20 mouse cellular contexts compared by ENCODE assay signal in the genomic region with DNA sequence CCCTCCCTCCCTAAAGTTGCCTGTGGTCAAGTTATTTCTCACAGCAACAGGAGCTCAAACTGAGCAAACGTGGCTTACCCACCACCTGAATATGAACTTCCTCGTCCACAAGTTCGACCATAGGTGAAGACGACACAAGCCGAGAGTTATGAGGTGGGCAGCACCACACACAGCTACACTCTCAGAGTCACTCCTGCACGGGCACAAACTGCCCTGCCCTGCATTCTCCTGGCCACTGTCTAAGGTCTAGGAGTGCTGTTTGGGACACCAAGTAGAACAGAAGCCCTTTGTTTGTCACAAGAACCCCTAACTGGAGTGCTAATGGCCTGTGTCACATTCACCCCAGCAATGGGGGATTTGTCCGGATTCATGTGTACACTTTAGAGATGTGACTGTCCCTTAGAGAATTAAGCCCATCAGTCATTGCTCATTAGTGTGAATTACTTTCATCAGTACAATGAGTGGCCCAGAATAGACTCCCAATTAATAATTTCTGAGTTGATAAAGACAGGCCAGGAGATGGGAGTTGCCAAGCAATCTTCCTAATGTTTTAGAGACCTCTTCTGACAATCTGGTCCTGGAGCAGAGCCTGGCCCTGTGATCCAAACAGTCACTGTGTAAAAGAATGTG.
"Had no signal": no experiment of that assay in that cellular context is flagged by ENCODE, and none has a peak within 500 bp of the region (broad histone marks: within the 10 kb centered on the region; RNA-seq: fewer than 3 reads in every experiment).

No protein-coding gene starts in this region.

- H3K9ac ChIP-seq: limb, embryonic 12.5 days; limb, embryonic 15.5 days; liver, embryonic 12.5 days; liver, embryonic 15.5 days; lung, embryonic 15.5 days; midbrain, embryonic 13.5 days; stomach, embryonic 15.5 days had no signal

- H3K4me1 ChIP-seq: liver, embryonic 15.5 days had no signal

- ATAC-seq: liver, embryonic 12.5 days; midbrain, embryonic 13.5 days; midbrain, embryonic 16.5 days had no signal

- H3K4me2 ChIP-seq: limb, embryonic 12.5 days; limb, embryonic 15.5 days; liver, embryonic 12.5 days; liver, embryonic 15.5 days; lung, embryonic 15.5 days; midbrain, embryonic 13.5 days; stomach, embryonic 15.5 days had no signal

- H3K36me3 ChIP-seq: limb, embryonic 12.5 days; limb, embryonic 15.5 days; liver, embryonic 12.5 days; liver, embryonic 15.5 days; lung, embryonic 15.5 days; midbrain, embryonic 10.5 days; midbrain, embryonic 13.5 days; stomach, embryonic 15.5 days had no signal

- DNase-seq: kidney, adult 9 months; kidney, postnatal 14 days; kidney, postnatal 4 days; lung, adult 18-20 months; lung, postnatal 10 days; lung, postnatal 36 days; right cerebral cortex, postnatal 25 days; spleen, adult 18-20 months; thymus, postnatal 25 days had no signal

- H3K9me3 ChIP-seq: limb, embryonic 12.5 days; limb, embryonic 15.5 days; liver, embryonic 12.5 days; liver, embryonic 15.5 days; lung, embryonic 15.5 days; megakaryocyte, embryonic 14.5 days; midbrain, embryonic 10.5 days; midbrain, embryonic 13.5 days; stomach, embryonic 15.5 days had no signal

- H3K27ac ChIP-seq: limb, embryonic 12.5 days; limb, embryonic 15.5 days; liver, embryonic 12.5 days; liver, embryonic 15.5 days; lung, embryonic 15.5 days; midbrain, embryonic 10.5 days; midbrain, embryonic 13.5 days; stomach, embryonic 15.5 days had no signal

- H3K4me3 ChIP-seq: limb, embryonic 12.5 days; limb, embryonic 15.5 days; liver, embryonic 12.5 days; liver, embryonic 15.5 days; lung, embryonic 15.5 days; megakaryocyte, embryonic 14.5 days; midbrain, embryonic 10.5 days; midbrain, embryonic 13.5 days; myocyte; stomach, embryonic 15.5 days had no signal
